Mouse (Mus musculus) heart, adult 2 months (tissue): ENCODE data around the gene Ky. TPM values are rescaled to one million over a fixed set of nuclear protein-coding genes. Genes with fewer than 3 reads are reported as not detected.
A peak's percentile ranks its signal among the peaks of the same experiment; 100 is the strongest.

Source experiments
- DNase-seq, 2 experiments: peaks; one replicate each; pipeline ENCODE4 v3.0.0; 2021
- H3K27ac ChIP-seq: fragments of 200-600 bp; 2 replicates; pipeline ENCODE4 v1.8.1; 2022
- H3K27me3 ChIP-seq: fragments of 200-500 bp; 2 replicates; pipeline ENCODE4 v1.6.1; 2012; ENCODE audit warnings: mild to moderate bottlenecking, low read length, inconsistent platforms, mixed read lengths; ENCODE audit not compliant: control insufficient read depth, insufficient read depth
- H3K36me3 ChIP-seq: fragments of 200-500 bp; 2 replicates; pipeline ENCODE4 v1.6.1; 2012; ENCODE audit warnings: low read length, inconsistent platforms; ENCODE audit not compliant: control insufficient read depth, insufficient read depth
- H3K4me1 ChIP-seq: fragments of 200-500 bp; 2 replicates; pipeline ENCODE4 v1.6.1; 2011; ENCODE audit warnings: low read length; ENCODE audit not compliant: control insufficient read depth, insufficient read depth
- H3K4me3 ChIP-seq: fragments of 200-600 bp; 2 replicates; pipeline ENCODE4 v1.8.1; 2022
- H3K79me2 ChIP-seq: fragments of 200-500 bp; replicated peaks from 2 replicates; pipeline ENCODE4 v1.6.1; 2012; ENCODE audit warnings: mild to moderate bottlenecking, inconsistent platforms, low read length, moderate library complexity, mixed read lengths; ENCODE audit not compliant: control insufficient read depth, insufficient read depth
- H3K9ac ChIP-seq: fragments of 200-500 bp; 2 replicates; pipeline ENCODE4 v1.6.1; 2012; ENCODE audit warnings: low read depth, mild to moderate bottlenecking, control low read depth, inconsistent platforms, low read length, mixed read lengths
- CTCF ChIP-seq: fragments of 200-600 bp; IDR thresholded peaks from 2 replicates; pipeline ENCODE4 v1.8.1; 2022; ENCODE audit warnings: antibody characterized with exemption, mild to moderate bottlenecking, moderate library complexity
- EP300 ChIP-seq: fragments of 200-500 bp; IDR thresholded peaks from 2 replicates; pipeline ENCODE4 v1.6.1; 2011; ENCODE audit warnings: low read depth, low read length, control low read depth; ENCODE audit not compliant: insufficient read depth
- POLR2A ChIP-seq: fragments of 200-500 bp; IDR thresholded peaks from 2 replicates; pipeline ENCODE4 v1.6.1; 2011; ENCODE audit warnings: mild to moderate bottlenecking, low read depth, low read length, control low read depth; ENCODE audit not compliant: insufficient read depth
- WGBS: fragments of 180-500 bp; shearing (Covaris S2); methylation state at CpG from one replicate; pipeline ENCODE4 v1.1.7; 2018; 5-methylcytosine and 5-hydroxymethylcytosine counted together
- intact Hi-C: fragments of 180-260 bp; cut with DNase I; formaldehyde crosslinking; loops from one replicate; pipeline ENCODE4 v1.15.1; 2025
- polyA plus RNA-seq: library from polyadenylated mRNA; depleted of rRNA; stranded (reverse); fragments of >200 nt; gene quantifications from 2 replicates; pipeline ENCODE4 v1.2.3, GENCODE M21; 2012
- total RNA-seq, 2 experiments: library from RNA; stranded (reverse); gene quantifications; 2 replicates each; pipeline ENCODE4 v1.2.3; 2021

The Ky gene
- total and polyA plus RNA-seq, 3 experiments: 8.2 to 12.1 (median 11.4) TPM

DNA sequence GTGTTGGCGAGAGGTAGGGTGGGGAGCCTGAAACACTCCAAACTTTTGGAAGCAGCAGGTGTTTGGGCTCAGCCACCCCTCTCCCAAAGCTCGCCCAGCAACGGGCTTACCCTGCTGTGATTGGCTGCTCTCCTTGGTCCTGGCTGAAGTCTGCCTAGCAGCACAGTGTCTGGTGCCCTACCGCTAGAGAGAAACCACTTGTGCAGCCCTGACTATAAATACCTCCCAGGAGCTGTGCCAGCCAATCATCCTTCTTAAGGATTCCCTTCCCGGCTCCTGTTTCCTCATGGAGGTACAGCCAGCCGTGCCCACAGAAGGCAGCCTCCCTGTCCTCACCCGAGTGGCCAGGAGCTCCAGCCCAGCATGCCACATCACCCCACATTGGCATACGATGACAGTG lies 5.9 kb downstream of the Ky start:
- Histone ChIP-seq H3K4me3 (no peak overlapping the region), H3K27me3 (no peaks in the 10 kb centered on the region), H3K4me1 (no peaks in the 10 kb centered on the region; the same call in 1 of the 2 replicates), H3K9ac (no peak overlapping the region), H3K36me3 (no peaks in the 10 kb centered on the region), H3K79me2 (no peaks in the 10 kb centered on the region), H3K27ac (peak overlapping the region; percentile 81)
- DNase-seq: peak; percentile 60 to 81
- intact Hi-C loops: no loop called here
- TF ChIP-seq CTCF: no peak
- TF ChIP-seq EP300: 0 out of 2 replicates have a peak, but pooled peaks have one; percentile 19
- TF ChIP-seq POLR2A: no peak
- 25% methylated on average over 8 of the region's 8 CpGs for WGBS

DNA sequence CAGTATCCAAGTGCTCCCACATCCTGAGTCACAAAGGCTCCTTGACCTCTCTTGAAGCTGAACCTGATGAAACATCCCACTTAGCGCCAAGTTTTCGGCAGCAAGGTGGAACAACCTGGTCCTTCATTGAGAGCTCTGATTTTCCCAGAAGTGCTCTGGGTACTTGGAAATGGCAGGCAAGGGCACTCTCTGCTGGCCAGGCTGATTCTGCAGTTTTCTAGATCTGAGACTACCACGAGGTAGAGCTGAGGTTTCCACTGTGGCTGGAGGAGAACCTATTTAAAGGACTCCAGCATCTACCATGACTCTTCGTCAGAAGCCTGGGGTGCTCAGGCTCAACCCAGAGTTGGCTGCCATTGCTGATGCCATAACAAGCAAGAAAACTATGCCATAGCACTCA lies 8.0 kb downstream of the Ky start:
- H3K4me3 ChIP-seq: no peak overlapping the region
- no peak for DNase-seq
- H3K9ac ChIP-seq: no peak overlapping the region
- H3K79me2 ChIP-seq: no peaks in the 10 kb centered on the region
- 60% methylated on average over 4 of the region's 4 CpGs for WGBS
- no peak for TF ChIP-seq POLR2A
- TF ChIP-seq CTCF: peak; percentile 63
- no peak overlapping the region for H3K27ac ChIP-seq
- H3K36me3 ChIP-seq: no peaks in the 10 kb centered on the region
- intact Hi-C loops: no loop called here
- no peaks in the 10 kb centered on the region for H3K27me3 ChIP-seq
- H3K4me1 ChIP-seq: no peaks in the 10 kb centered on the region; the same call in 1 of the 2 replicates

DNA sequence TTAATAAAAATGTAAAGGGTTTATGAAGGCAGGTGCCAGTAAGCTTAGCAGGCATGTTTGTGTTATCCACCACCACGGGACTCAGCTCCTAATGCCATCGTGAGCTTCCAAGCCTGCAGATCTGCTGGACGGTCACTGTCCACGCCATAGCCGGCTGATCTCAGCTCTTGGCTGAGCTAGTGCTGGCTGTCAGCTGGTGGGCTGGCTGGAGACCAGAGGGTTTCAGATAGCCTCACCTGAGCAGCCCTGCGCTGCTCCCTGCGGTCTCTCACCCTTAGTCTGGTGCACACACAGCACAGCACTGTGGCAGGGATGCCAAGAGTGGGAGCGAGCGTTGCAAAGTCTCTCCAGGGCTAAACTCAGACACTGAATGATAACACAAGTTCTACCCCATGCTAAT lies 12.9 kb downstream of the Ky start:
- H3K36me3 ChIP-seq: no peaks in the 10 kb centered on the region
- intact Hi-C loops: loop anchor here (5.0 kb wide), 1 partner anchor 256 kb away; no protein-coding TSS in a partner anchor
- peak; percentile 62 to 79 for DNase-seq
- WGBS: 62% methylated on average over 9 of the region's 9 CpGs
- peak overlapping the region; percentile 2 for H3K27ac ChIP-seq
- TF ChIP-seq EP300 (peak; percentile 80), POLR2A (no peak), CTCF (peak; percentile 15; the same call in 1 of the 2 replicates)
- H3K4me3 ChIP-seq: no peak overlapping the region
- H3K79me2 ChIP-seq: no peaks in the 10 kb centered on the region
- no peak overlapping the region for H3K9ac ChIP-seq
- no peaks in the 10 kb centered on the region for H3K27me3 ChIP-seq
- H3K4me1 ChIP-seq: no peaks in the 10 kb centered on the region

DNA sequence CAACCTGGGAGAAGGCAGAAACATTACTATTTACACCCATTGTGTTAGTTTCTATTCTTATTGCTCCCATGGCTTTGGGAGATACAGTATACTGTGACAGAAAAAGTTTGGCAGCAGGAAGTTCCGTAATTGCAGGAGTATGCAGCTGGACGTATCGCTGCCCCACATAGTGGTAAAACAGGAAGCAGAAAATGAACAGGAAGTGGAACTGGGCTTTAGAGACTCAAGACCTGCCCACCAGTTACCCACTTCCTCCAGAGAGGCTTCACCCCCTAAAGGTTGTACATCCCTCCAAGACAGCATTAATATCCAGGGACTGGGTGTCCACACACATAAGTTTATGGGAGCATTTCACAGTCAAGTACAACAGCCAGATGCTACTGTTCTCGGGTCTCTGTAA lies 15.8 kb downstream of the Ky start:
- Histone ChIP-seq H3K9ac (no peak overlapping the region), H3K4me1 (no peaks in the 10 kb centered on the region), H3K4me3 (no peak overlapping the region), H3K36me3 (no peaks in the 10 kb centered on the region), H3K27ac (no peak overlapping the region), H3K27me3 (no peaks in the 10 kb centered on the region), H3K79me2 (no peaks in the 10 kb centered on the region)
- WGBS: 43% methylated on average over 4 of the region's 4 CpGs
- intact Hi-C loops: no loop called here
- no peak for DNase-seq
- no peak for TF ChIP-seq POLR2A
- TF ChIP-seq CTCF: no peak
- TF ChIP-seq EP300: no peak

DNA sequence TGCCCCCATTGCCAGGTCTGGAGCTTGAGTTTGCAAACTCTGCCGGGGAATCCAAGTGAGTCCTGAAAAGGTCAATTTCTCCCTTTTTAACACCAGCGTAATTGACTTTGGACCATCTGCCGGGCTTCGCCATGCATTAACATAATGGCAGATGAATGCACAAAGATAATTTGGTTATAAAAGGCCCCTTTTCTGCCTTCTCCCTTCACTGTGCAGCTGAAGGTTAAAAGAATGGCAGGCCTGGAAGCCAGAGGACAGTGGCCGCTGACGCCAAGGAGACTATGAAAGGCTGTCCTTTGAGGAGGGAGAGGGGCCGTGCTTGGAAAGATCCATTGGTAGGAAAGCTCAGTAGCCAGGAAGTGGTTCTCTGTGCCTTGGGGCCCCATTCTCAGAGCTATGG lies 22.6 kb downstream of the Ky start:
- no peaks in the 10 kb centered on the region for H3K4me1 ChIP-seq
- no peak for TF ChIP-seq EP300
- no peak for TF ChIP-seq POLR2A
- TF ChIP-seq CTCF: no peak
- H3K36me3 ChIP-seq: no peaks in the 10 kb centered on the region
- WGBS: 87% methylated on average over 7 of the region's 7 CpGs
- no peak overlapping the region for H3K9ac ChIP-seq
- DNase-seq: no peak
- no peaks in the 10 kb centered on the region for H3K27me3 ChIP-seq
- no peak overlapping the region for H3K27ac ChIP-seq
- no peak overlapping the region for H3K4me3 ChIP-seq
- H3K79me2 ChIP-seq: no peaks in the 10 kb centered on the region
- intact Hi-C loops: no loop called here

- H3K4me1 ChIP-seq: no peaks in the 10 kb centered on the region
- DNase-seq: no peak
- WGBS: 88% methylated on average over 7 of the region's 7 CpGs
- H3K36me3 ChIP-seq: no peaks in the 10 kb centered on the region
- H3K27me3 ChIP-seq: no peaks in the 10 kb centered on the region
- no peaks in the 10 kb centered on the region for H3K79me2 ChIP-seq
- H3K4me3 ChIP-seq: no peak overlapping the region
- H3K9ac ChIP-seq: no peak overlapping the region
- TF ChIP-seq POLR2A: no peak
- H3K27ac ChIP-seq: no peak overlapping the region
- intact Hi-C loops: no loop called here
These were observed 23.0 kb downstream of the Ky start for GRCm38 (mm10) chr9:102528561-102528960.

GRCm38 (mm10) chr9:102529008-102529407 lies 23.5 kb downstream of the Ky start:
- no peaks in the 10 kb centered on the region for H3K36me3 ChIP-seq
- H3K27me3 ChIP-seq: no peaks in the 10 kb centered on the region
- H3K27ac ChIP-seq: no peak overlapping the region
- no peak overlapping the region for H3K4me3 ChIP-seq
- intact Hi-C loops: no loop called here
- TF ChIP-seq EP300 (no peak), CTCF (no peak), POLR2A (no peak)
- no peaks in the 10 kb centered on the region for H3K79me2 ChIP-seq
- DNase-seq: no peak
- H3K4me1 ChIP-seq: no peaks in the 10 kb centered on the region
- no peak overlapping the region for H3K9ac ChIP-seq
- WGBS: 65% methylated on average over 3 of the region's 3 CpGs
